Mouse (Mus musculus): Measurements from ENCODE around the gene Sf3b4.
"Not testable (repeated sequence)": the region's sequence is repeated elsewhere in the genome, so short reads cannot be mapped to it uniquely, and the experiment has no call there.

The Sf3b4 gene

GRCm38 (mm10) chr3:96220131-96220764 is 48.1 kb downstream of the Sf3b4 start:
- not testable (repeated sequence) for DNase-seq (ENCODE audit: low spot score)

GRCm38 (mm10) chr3:96220765-96221639 is 48.9 kb downstream of the Sf3b4 start, which contains the start of the genes Hist2h2ac and Hist2h2be:
Gene Hist2h2ac (minus strand): TSS chr3:96220880.
Gene Hist2h2be (plus strand): TSS chr3:96221119.
- peak; percentile 80 for DNase-seq (ENCODE audit: low spot score)

- DNase-seq (ENCODE audit: low spot score): no peak
Measured at GRCm38 (mm10) chr3:96221640-96222038, 49.5 kb downstream of the Sf3b4 start.

GRCm38 (mm10) chr3:96222774-96223173 is 50.6 kb downstream of the Sf3b4 start:
- DNase-seq (ENCODE audit: low spot score): no peak

- DNase-seq (ENCODE audit: low spot score): no peak
Measured at GRCm38 (mm10) chr3:96225421-96225820, 53.3 kb downstream of the Sf3b4 start.

Measured in testis, postnatal 14 days (tissue).